Mouse (Mus musculus) brain, embryonic 14.5 days (tissue): ENCODE data around the gene Cnot4. TPM values are rescaled to one million over a fixed set of nuclear protein-coding genes. Genes with fewer than 3 reads are reported as not detected.

Experiments
- DNase-seq: peaks from one replicate; pipeline ENCODE4 v3.0.0-alpha.2; 2011; ENCODE audit warnings: low read depth
- CTCF ChIP-seq: fragments of 200-500 bp; IDR thresholded peaks from 2 replicates; pipeline ENCODE4 v1.5.1; 2012; ENCODE audit warnings: inconsistent platforms, mild to moderate bottlenecking, moderate library complexity, borderline replicate concordance; ENCODE audit not compliant: insufficient read depth, insufficient read length; ENCODE audit errors: extremely low read depth
- POLR2A ChIP-seq: fragments of 200-500 bp; IDR thresholded peaks from 2 replicates; pipeline ENCODE4 v1.6.1; 2012; ENCODE audit warnings: mild to moderate bottlenecking, inconsistent platforms, borderline replicate concordance; ENCODE audit not compliant: poor library complexity, insufficient read depth, insufficient read length, severe bottlenecking; ENCODE audit errors: extremely low read depth
- polyA plus RNA-seq: library from polyadenylated mRNA; depleted of rRNA; stranded (reverse); fragments of >200 nt; gene quantifications from 2 replicates; pipeline ENCODE4 v1.2.3, GENCODE M21; 2012; rRNA removed

The Cnot4 gene
- polyA plus RNA-seq, 1 experiment = 26.3 TPM

DNA sequence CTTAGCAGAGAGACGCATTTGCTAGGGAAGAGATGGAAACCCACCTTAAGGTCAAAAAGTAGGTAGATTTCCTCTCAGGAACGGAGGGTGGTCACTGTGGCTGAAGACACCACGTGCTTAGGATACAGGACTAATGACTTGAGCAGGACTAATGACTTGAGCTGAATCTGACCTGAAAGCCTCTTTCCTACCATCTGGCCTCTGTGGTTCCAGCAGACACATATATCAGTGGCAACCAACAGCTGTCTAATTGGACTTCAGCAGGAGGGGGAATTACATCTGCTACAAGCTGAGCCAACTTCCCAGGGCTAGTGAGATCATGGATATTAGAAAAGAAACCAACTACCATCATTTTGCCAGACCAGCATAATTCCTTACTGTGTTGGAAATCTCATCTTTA lies 154.2 kb downstream of the Cnot4 start:
- DNase-seq = no peak
- TF ChIP-seq CTCF (no peak), POLR2A (no peak)

Other genes with a start within 250 kb of the Cnot4 start
- 26.0 and 31.2 TPM in 2 replicates for gene Wdr91, start 222.8 kb downstream of the Cnot4 start, polyA plus RNA-seq
- gene Stra8, start 213.6 kb downstream of the Cnot4 start, polyA plus RNA-seq = not detected in 2 replicates
- gene Slc23a4, start 145.3 kb downstream of the Cnot4 start, polyA plus RNA-seq = 1.7 and 2.0 TPM in 2 replicates
- gene Nup205, start 43.7 kb upstream of the Cnot4 start, polyA plus RNA-seq = 52.4 and 64.4 TPM in 2 replicates
- gene Slc13a4, start 174.4 kb upstream of the Cnot4 start, polyA plus RNA-seq = 2.1 and 3.8 TPM in 2 replicates
- 0.11 and 0.16 TPM in 2 replicates for gene Fam180a, start 192.4 kb upstream of the Cnot4 start, polyA plus RNA-seq